Mouse (Mus musculus): ENCODE data around the gene Gucy1b2. TPM values are rescaled to one million over a fixed set of nuclear protein-coding genes. Genes with fewer than 3 reads are reported as not detected.

Gucy1b2 gene
- total RNA-seq, 1 experiment from 2014 or later = 1.3 TPM

DNA sequence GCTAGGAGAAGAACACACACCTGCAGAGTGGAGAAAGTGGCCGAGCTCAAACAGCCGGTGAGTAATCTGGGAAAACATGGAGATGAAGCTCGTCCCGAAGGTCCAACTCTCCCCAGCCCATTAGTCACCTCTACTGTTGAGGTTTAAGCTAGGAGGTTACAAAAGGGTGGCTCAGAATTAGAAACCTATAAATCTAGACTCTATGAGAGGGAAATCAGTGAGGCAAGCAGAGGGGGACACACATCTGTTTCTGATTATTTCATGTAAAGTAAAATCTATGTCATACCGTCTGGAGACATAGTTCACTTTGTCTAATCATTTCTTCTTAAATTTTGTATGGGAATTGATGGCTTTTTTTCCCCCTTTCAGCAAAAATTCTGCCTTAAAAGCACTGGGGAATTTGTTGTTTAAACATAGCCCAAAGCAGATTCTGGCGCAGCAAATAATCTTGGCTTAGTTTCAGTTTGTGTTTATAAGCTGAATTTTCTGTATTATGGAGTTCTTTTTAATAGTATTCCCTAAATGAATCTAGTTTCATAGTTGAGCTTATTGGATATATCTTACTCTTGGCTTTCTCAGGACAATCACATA lies 12.2 kb downstream of the Gucy1b2 start:
- DNase-seq = no peak

DNA sequence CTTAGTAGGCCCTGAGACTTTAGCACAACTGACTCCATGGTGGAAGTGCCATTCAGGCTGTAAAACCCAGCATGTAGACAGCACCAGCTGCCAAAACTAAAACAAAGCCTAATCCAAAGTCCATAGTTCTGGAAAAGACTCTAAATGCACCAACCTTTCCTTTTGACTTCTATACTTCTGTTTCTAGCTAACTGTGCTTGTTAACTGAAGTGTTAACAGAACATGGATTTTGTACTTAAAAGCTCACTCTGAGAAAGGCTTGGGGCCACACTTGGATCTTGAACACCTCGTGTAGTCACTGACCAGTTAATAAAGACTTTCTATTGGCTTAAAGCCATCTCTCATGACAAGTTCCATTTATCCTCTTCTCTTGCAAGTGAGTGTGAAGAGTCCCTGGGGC lies 13.1 kb downstream of the Gucy1b2 start:
- DNase-seq = no peak

DNA sequence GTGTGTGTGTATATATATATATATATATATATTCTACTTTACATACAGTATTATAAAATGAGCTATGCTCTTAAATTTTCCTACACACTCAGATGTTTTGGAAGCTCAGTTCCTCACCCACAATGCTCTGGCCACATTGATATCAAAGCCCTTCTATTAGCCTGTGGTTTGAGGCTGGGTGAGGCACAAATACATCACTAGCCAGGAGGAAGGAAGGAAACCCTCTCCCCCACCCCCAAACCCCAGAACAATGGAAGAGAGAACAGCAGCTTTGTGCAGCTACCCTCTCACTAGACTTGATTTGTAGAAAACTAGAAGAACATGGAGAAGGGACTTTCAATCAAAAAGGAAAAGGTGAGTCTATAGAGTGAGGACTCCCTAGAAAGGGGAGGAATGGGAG lies 16.1 kb downstream of the Gucy1b2 start:
- no peak for DNase-seq

DNA sequence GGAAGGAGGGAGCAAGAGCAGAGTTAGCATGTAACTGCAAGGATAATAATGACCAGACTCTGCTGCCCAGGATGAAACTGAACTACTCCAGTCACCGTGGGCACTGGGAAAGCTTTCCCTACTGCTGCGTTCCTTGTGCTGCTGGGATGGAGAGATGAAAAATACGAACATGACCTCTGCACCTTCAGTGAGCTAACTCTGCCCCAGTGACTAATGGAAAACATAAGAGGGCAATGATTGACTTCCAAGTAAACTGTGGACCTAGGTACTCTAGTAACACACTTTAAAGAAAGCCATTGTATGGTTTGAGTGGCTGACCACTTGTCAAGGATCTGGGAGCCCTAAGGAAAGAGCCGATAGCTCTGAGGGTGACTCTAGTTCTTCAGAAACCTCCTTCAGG lies 17.9 kb downstream of the Gucy1b2 start:
- no peak for DNase-seq

DNA sequence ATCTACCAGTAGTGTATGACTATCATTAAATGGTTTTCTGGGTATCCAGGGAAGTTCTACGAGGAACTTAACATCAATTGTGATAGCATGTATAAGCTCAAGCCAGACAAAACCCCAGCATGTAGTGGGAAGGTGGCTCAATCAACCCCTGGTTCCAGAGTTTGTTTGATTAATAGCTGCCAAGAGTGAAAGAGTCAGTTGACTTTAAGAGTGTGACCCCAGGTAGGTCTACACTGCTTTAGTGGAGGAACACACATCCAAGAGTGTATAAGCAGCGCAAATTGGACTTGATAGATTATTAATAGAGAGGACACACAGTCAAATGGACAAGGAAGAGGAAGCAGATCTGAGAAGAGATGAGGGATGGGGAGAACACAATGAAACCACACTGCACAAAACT lies 18.3 kb downstream of the Gucy1b2 start:
- no peak for DNase-seq

DNA sequence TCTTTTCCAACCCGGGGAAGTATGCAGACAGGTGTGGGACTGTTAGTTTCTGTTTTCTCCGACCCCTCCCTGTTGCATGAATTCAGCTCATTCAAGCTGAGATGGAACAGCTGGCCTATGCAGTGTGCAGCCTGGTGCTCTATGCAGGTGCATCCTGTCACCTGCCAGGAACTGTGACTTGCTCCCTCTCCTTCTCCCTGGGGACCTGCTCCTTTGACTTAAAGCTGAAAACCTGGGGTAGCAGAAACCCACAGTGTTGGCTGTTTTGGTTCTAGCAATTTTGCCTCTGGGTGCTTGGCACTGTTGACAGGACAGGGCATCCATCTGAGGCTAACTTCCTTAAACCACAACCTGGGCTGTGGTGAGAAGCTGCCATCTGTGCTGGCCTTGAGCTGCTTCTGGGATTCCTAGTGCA lies 30.8 kb downstream of the Gucy1b2 start:
- no peak for DNase-seq

DNA sequence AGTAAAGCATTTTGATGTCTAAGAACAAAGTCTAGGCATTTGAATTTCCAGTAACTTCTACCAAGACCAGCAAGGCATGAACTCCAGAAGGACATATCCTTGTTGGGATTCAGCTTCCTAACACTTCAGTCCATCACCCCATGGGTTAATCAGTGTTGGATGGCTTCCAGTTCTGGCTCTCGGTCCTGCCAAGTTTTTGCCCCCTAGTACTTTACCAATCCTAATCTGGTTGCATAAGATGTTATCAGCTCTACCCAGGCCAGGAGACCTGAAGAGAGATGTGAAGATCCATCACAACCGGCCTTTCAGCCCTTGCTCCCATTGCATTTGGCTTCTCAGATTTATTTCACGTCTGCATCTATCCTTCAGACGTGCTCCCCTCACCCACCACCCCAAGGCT lies 33.8 kb downstream of the Gucy1b2 start:
- DNase-seq = no peak

DNA sequence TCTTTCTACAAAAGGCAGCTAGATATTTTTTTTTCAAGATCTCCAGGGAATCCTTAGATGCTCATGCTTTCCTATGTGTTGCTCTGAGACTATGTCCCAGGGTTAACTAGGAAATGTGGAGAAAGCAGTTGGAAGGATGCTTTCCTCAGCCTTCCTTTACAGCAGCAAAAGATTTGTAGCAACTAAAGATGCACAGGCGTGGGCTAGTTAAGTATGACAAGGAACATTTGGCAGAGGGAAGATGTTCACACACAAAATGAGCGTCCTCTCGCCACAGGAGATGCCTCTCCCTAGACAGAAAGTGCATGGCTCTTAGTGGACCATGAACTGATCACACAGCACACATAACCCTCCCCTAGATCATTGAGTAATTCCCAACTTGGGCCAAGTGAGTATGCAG lies 38.6 kb downstream of the Gucy1b2 start:
- no peak for DNase-seq

DNA sequence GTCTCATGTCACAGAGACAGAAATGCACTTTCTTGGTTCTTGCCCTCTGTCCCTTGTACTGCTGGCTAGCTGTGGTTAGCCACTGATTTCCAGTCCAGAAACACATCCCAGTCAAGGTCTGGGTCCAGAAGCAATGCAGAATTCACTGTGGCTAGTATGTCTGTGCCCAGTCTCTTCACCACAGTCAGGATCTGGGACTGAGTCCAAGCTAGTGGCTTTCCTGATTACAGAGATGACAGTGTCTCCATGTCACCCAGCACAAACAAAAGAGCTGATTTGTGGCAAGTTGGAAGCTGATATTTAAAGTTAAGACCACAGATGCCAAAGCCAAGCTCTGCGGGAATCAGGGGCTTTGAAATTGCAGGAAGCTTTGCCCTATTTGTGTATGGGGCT lies 39.4 kb downstream of the Gucy1b2 start:
- DNase-seq = no peak

DNA sequence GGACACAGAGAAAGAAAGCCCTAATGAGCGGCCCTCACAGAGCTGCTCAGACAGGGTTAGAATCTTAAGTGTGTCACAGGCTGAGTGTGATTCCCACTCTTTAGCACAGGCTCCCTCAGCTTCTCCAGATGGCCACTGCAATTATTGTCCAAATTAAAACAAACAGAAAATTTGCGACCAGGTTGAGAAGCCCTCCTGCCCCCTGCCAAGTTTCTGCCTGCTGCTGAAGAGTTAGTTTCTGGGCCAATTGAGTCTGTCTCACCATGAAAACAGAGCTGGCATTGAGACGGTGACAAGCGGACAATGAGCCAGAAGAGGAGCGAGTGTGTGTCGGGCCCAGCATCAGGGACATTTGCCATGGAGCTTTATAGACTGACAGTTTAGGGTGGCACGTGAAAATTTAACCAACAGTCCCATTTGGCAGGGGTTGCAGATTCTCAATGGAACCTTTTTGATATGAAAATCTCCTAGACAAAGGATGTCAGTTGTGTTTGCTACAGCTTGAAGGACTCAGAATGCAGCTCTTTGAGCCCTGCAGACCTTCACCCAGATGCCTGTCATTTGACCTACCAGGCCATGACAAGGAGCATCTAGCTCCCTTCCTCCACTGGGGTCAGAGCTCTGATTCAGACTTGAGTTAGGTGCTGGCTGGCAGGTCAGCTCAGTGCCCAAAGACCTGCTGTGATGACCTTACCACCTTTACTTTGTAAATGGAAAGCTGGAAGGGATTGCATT lies 39.9 kb downstream of the Gucy1b2 start:
- no peak for DNase-seq

DNA sequence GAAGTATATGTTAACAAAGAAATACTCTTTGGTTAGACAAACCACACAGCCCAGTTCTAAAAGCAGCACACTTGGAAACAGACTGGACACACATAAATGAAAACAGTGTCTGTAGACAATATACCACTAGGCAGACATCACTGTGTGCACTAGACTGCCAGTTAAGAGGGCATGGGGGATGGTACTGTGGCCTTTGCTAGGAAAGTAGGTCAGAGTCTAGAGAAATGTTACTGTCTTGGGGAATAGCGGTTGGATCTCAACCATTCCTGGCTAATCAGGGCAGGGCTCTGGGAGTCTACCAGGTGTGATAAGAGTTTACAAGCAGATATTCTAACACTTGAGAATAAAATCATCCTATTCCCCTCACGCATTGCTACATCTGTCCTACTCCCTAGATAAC lies 60.7 kb downstream of the Gucy1b2 start:
- no peak for DNase-seq

DNA sequence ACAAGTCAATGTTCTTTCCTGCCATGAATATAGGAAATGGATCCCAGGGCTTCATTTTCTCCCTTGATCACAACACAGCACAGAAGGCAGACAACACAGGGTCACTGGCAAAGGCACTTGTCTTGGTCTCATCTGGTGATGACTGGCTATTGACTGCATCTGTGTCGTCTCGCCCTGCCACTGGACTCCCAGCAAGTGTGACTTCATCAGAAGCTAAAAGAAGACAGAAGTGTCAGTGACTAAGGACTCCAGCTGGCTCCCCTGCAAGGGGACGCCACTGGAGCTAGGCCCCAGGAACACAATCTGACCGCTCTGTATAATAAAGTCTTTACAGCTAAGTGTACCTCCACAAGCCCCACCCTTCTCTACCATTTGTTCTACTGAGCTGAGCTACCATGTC lies 63.3 kb downstream of the Gucy1b2 start:
- no peak for DNase-seq

DNA sequence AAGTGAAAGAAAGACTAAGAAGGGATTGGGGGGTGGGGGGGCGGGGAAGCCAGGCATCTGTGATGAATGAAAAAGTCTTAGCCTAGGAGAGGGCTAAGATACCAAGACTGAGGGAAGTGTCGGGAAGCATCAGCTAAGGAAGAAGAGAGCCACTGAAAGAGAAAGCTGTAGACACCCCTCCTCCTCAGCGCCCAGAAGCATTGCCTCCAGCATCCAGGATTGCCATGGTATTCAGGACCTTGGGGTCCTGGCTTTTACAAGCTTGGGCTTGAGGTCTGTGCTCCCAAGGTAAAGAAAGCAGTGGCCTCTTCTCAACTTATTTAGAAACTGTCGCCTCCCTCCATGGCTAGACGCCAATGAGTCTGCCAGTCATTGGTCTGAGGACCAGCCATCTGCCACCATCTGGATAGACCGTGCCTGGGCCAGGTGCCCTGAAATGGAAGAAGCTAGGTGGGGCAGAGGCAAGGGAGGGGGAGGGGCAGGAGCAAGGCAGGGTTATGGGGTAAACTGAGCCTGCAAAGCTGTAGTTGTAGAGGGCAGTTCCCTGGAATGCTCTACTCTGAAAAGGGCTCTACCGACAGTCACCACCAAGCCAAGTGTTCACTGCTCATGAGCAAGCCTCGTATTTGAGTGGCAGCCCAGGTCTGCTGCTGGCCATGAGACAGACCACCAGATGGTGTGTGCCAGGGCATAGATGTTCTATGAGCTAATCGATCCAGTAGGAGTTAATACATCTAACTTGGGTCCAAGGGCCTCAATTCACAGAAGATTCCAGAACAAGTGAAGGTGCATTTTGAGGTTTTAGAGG lies 66.2 kb downstream of the Gucy1b2 start:
- peak; percentile 8 for DNase-seq

DNA sequence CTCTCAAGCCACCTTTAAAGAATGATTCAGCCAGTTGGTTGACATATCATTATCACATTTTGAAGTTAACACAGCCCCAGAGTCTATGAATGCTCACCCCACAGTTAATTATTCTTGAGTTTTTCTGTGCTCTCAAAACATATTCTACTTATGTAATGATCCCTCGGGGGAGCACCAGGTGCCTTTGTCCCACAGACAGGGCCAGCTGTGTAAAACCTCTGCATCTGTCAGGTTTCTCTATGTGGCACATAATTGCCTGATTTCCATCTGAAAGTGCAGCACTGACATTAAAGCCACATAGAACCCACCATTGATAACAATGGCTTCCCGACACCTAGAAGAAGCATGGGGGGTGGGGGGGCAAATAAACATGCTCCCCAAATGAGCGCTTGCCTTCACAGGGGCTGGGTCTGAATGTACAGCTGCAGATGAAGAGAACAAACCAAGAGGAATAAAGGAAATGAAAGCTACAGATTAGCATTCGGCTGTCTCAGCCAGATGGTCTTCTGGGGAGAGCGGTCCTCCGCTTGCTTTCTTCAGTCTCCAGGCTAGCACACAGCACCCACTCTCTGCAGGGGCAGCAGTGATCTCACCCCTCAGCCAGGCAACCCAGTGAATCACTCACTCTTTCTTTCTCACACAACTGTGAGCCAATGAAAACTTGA lies 66.9 kb downstream of the Gucy1b2 start:
- no peak for DNase-seq

DNA sequence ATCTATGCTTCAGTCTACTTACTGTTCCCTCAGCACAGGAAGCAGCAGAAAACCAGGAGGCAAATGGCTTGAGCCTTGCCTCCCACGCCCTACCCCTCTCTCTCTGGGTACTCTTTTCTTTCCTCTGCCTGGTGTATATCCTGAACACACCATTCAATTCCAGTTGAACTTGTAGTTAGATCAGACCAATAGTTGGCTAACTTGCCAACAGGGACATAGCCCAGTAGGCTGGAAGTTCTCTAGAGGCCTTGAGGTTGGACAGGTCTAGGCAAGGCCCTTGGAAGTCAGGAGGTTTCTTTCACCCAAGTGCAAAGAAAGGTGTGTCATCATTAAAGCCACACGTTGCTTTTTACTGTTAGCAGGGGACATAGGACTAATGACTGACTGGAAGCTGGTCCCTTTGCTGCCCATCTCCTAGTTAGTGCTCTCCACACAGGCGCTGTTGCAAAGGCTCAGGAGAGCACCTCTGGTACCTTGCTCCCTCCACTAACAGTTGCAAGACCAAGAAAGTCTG lies 72.2 kb downstream of the Gucy1b2 start:
- no peak for DNase-seq

DNA sequence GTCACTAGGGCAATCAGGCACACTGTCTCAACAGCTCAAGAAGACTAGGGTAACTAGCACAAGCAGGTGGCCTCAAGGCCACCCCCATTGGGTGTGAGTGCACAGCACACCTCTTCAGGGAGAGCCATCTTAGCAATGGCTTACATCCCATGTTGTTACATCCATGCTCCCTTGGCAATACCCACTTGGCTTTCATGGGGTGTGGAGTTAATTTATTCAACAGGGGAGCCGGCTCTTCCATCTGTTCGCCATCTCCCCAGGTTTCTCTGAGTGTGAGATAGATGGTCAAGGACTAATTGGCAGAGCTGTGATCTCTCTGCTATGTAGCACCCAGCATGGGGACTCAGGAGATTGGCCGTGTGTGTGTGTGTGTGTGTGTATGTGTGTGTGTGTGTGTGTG lies 73.0 kb downstream of the Gucy1b2 start:
- no peak for DNase-seq

DNA sequence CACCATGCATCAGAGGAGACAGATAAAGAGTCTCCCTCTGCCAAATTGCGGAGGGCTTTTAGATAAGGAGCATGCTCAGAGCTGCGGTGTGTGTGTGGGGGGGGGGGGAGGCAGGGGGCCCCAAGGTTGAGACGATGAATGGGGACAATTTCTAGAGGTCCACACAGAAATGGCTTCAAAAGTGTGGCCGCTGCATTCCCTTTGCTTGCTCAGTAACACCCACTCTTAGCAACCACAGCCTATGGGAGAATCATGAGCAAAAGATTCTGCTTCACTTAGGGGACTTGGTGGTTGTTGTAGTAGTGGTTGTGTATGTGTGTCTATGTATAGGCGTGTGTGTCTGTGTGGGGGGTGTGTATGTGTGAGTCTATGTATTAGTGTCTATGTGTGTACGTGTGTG lies 75.5 kb downstream of the Gucy1b2 start:
- no peak for DNase-seq

DNA sequence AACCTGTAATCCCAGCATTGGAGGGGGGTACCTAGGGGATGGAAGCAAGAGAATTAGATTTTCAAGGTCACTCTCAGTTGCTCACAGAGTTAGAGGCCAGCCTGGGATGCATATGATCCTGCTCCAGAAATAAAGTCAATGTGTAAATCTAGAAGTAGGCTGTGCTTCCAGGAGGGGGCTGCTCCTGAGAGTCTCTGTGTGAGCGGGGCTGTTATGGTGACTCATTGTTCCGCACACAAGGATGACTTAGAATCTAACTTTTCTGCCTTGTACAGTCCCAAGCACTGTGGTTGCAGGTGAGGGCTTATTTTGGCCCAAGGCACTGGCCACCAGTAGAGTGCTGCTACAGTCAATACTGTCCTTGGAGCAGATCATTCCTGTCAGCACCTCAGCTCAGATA lies 76.7 kb downstream of the Gucy1b2 start:
- DNase-seq = no peak

DNA sequence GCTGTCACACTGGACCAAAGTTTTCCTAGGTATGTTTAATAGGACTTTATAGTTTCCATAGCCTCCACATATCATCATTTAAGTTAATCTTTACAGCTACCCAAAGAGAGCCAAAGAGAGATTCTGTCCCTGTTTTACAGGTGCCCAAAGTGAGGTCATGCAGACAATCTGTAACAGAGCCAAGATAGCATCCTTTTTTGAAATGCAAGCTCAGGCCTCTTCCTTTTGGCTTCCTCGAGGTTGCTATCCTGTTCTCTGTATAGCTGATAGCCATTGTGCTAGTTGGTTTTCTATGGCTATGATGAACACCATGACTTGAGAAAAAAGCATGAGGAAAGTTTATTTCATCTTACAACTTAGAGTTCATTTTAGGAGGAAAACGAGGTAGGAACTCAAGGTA lies 80.0 kb downstream of the Gucy1b2 start:
- DNase-seq = no peak

DNA sequence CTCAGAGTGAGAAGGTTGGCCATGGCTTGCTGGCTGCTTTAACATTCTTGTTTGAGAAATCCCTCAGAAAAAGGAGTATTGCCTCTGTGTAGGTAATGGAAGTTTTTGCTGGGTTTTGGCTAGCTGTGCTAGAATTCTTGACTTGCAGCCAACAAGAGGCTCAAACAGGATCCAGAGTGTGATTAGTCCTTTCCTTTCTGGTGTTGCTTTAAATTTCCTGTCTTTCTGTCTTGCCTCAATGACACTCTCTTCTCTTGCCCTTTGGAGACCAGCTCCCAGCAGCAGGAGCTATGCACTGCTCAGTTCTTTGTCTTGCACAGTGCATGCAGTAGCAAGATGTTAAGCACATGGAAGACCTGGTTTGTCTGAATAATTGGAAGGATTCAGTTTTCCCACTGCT lies 80.4 kb downstream of the Gucy1b2 start:
- DNase-seq = no peak

DNA sequence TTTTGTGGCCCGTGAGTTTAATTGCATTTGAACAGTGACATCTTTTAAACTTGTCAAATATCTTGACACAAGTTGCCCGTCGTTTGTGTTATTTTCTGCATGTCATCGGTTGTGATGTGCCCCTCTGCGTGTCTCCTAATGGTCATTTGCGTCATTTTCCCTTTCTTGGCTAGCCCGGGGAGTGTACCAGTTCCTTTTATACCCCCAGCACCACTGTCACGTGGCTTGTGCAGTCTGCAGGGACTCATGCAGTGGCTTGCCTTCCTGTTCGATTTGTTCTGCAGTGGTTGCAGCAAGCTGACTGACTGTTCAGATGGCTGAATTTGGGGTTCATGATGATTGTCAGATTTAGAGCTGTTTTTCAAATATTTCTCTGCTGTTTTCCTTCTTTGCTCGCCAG lies 82.1 kb downstream of the Gucy1b2 start:
- no peak for DNase-seq

DNA sequence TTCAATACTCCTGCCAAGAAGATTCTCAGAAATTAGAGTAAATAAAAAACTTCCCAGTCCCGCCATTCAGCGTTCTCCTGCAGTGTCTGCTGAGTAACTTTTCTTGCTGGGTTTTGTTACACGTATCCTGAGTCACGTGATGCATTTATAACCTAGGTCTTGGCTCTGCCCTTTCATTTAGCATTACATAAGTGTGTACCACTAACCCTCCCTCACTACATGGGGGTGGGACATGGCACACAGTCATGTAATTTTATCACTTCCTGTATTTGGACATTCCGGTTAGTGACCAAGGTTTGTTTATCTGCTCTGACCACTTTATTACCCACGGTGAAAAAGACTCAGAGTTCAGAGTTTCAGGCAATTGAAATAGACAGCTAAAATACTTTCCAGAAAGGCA lies 85.3 kb downstream of the Gucy1b2 start:
- DNase-seq = peak; percentile 9

DNA sequence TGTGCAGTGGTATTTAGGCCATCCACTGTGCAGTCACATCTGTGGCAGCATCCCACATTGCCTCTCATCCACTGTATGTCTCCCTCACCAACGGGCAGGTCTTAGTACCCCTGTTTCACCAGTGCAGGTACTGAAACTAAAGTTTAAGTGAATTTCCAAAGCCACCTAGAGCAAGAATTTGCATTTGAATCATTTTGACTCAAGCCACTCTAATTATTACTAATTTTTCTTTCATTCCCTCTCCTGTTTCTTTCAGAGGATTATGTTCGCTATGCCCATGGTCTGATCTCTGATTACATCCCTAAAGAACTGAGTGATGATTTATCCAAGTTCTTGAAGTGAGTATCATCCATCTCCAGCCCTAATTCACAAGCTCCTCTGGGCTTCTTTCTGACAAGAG lies 92.3 kb downstream of the Gucy1b2 start:
- no peak for DNase-seq

Data from adrenal gland, postnatal 25 days (tissue).